Mouse (Mus musculus) spleen, adult 12 weeks (tissue): ENCODE measurements around the gene Pacrg.

ENCODE experiments used
- DNase-seq: peaks from one replicate; pipeline ENCODE4 v3.0.0; 2022; ENCODE audit warnings: low spot score

The Pacrg gene

DNA sequence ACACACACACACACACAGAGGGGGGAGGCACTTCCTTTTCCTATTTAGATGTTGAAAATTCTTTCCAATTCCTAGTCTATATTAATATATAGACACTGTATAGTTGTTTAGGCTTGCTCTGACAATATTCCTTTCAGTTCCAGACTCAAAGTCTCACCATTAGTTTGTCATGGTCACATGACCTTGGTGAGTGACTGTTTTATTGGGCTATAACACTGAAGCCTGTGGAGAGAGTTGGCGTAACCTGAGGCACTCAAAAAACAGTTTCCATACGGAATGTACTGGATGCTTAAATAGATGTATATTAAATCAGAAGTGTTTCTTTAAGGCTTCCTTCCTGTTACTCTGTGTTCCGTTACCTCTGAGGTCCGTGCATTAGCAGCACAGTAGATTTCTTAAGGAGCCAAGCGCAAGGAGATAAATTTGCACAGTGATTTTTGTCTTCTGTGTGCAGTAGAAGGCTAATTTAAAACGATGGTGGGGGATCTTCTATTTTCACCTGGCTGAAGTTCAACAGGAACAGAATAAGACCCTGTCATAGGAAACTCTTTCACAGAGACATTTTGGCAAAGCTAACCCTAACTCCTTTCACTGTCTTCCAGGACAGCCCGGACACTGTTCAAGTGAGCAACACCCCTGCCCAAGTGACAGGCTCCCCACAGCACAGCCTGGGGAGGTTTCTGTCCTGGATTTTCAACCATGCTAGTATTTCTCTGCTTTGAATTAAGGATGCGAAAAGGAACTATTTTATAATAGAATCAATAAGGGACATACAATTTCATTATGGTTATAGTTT is 349.5 kb downstream of the Pacrg start:
- DNase-seq: no peak

DNA sequence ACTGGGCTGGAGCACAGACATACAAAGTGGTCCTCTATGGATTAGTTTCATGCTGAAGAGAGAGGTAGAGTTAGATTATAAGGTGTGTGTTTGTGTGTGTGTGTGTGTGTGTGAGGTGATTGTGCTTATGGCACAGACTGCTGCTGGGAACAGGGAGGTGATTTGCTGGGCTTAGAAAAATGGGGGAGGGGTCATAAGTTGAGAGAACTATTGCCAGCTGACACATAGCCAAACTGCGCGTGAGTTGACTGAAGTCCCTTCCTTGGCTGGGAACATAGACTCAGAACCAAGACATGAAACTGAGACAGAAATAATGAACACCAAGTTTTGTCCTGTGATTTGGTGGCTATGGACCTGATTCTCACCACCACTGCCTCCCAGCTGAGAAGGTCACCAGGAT is 351.2 kb downstream of the Pacrg start:
- DNase-seq: no peak

DNA sequence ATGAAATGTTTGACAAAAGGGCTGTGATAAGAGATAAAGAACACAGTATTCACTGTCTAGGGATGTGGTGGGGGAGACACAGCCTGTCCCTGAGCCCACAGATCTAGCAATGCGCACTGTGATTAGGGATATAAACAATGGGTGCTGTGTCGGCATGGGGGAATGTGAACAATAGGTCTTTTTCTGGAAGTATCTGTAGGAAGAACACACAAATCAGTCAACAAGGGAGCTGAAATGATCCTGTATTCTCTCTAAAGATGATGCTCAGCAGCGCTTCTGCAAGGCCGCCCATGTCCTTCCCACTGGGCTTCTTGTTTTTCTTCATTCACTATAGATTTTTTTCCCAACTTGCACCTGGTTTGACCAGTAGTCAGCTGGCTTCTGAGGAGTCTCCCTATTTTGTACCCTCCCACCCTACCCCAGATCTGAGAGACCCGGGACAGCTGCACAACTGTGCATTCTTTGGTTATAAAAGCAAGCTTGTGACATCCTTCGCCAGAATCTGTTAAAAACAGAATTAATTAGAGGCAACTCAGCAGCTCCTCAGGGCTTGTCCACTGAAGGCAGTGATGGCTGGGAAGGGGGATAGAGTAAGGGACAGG is 356.1 kb downstream of the Pacrg start:
- DNase-seq: no peak

DNA sequence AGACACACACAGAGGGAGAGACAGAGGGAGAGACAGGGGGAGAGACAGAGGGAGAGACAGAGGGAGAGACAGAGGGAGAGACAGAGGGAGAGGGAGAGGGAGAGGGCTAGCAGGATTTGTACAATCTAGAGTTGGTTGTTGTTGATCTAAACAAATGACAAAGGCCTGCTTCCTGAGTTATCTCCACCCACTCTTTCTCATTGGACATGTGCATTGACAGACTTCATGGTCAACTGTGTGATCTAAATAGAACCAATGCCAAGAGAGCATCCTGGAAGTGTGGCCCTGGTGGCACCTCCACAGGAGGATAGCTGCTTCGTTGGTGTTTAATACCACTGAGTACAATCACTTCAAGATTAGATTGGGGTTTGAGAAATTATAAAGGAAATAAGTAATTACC is 359.0 kb downstream of the Pacrg start:
- no peak for DNase-seq

DNA sequence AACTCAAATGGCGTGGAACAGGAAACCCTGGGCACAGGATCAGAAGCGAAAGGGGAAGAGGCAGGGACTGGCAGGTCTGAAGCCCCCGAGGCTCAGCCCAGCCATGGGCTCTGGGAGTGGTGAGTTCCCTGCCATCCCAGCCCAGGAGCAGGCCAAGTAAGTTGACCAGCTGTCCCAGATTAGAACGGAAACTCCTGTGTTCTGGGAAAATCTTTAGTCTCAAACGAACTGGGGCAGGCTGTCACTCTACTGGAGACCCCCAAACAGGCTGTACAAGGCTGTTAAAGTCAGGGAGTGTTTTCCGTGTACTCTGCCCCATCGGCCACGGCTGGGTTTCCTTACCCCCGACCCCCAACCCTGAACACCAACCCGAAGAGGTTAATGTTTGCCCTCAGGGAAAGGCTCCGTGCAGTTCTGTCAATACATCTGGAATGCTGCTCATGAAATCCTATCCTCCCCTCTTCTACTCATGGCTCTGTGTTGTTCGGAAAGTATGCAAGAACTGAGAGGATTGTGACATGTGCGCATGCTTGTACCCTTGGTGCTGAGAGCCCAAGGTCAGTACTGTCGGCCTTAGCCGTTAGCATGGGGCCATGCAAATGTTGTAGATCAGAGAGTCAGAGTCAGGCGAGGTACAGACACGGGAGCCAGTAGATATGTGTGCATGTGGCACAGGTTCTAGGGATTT is 360.9 kb downstream of the Pacrg start:
- no peak for DNase-seq

DNA sequence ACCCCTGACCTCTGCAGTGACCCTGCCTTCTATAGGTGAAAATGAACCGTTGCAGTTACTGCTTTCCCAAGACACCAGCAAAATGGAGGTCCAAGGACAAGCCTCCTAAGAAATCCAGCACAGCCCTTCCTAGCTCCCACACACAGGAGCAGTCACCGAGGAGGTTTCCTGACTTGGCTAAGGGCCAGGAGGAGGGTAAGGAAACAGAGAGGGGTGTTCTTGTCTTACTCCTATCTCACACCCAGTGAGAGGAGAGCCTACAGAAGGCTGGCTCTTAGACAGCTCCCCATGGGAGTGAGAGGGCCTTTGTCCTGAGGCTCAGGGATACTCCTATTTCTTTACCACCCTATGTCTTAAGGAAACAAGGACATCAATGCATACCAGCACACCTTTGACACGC is 361.7 kb downstream of the Pacrg start:
- DNase-seq: no peak

DNA sequence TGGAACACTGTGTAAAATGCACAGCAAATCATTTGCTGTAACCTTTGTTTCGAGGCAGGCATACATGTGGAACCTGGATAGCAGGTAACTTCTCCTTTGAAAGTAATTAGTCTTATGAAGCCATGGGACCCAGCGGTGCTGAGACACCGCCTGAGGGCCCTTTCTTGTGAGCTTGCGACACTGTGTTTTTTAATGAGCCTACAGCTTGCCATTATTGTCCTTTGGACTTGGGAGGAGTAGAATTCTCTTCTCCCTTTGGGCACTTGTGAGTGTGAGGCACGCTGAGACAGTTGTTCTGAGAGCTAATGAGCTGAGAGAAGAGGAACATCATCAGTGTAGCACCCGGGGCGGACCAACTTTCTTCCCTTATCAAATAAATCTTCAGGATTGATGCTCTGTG is 363.3 kb downstream of the Pacrg start:
- no peak for DNase-seq

DNA sequence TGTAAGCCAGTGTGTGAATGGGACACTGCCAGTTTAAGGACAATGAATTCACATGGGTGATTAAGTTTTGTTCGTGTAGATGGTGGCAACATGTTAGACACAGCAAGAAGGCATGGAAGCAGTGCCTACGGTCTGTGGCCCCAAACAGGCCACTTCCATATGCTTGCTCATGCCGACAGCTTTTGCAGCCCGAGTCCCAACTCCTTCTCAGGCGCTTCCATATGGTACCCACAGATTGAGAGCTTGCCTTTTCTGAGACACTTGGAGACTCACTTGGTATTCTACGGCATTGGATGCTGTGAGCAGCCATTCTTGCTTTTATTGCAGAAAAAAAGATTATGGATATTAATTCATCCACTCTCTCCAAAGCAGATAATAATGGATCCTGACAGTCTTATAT is 365.1 kb downstream of the Pacrg start:
- no peak for DNase-seq

DNA sequence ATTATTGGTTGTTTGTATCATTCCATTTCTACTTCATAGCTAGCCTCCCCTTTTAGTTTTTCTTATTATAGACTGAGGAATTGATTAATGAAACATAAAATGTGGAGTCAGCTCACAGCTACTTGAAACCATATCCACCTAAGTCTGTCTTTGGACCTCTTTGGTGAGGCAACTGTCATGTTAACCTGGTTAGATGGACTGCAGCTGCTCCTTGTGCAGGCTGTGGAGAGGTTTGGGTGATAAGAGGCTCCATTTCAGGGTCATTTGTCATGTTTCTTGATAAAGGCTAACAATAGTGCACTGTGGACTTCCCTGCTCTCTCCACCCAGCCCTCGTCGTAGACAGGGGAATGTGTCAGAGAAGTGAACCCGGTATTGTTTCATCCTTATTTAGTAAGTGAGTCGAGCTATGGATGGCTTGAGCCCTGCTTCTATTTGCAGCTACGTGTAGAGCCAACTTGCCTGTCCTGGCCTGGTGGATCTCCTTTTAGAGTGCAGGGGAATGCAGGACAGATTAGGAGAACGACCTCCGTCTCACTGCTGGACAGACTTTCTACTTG is 366.2 kb downstream of the Pacrg start:
- DNase-seq: no peak

DNA sequence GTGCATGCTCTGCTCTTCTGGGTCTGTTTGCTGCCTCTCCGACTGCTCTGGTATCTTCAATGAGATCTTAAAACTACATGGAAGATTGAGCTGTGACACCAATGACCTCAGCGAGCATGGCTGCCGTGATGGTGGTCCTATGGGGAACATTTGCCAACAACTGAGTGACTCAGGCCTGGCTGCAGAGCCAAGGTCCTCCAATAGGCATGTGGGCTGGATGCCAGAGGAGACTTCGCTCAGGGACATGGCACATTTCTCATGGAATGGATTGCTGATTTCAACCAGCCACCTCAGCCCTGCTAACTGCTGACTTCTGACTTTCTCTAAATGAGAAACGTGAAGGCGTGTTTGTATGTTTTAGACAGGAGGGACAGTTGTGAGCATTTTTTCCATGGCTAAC is 366.9 kb downstream of the Pacrg start:
- no peak for DNase-seq

DNA sequence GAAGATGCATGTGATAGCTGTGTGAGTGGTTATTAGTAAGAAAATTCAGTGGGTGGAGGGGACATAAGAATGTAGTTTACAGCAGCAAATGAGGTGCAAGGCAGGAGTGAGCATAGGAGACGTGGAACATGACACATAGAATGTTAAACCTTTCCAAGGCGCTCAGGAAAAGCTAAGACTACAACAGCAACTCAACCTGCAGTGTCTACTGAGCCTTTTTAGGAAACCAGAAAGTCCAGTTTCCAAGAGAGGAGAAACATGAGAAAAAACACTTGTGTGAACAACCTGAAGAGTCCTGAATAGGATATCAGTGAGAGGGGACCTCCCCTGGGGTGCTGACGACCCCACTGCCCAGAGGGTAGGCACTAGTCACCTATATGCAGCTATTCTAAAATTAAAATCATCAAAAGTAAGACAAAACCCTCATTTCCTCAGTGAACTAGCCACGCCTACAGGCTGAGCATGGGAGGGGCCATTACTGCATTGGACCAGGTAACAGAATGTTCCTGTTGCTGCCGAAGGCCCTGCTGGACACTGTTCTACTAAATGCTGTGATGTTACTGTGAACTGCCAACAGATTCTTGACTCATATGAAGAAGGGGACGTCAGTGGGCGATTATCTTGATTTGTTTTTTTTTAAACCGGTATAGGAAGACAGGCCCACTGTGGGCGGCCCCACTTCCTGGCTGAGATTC is 370.1 kb downstream of the Pacrg start:
- no peak for DNase-seq

DNA sequence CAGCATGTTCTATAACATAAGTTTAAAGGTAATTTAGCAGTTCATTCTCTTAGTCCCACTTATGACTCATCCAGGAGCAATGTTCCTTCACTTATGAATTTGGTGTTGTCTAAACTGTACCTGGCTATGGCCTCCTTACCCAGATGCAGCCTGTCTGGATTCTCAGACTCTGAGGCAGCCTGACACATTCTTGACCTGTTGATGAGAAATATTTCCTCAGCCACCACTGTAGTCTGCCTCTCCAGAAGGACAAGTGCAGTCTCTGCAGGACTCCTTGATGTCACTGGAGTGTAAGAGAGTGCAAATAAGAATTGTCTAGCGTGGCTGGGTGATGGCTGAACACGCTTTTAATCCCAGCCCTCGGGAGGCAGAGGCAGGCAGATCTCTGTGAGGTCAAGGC is 373.0 kb downstream of the Pacrg start:
- DNase-seq: no peak

DNA sequence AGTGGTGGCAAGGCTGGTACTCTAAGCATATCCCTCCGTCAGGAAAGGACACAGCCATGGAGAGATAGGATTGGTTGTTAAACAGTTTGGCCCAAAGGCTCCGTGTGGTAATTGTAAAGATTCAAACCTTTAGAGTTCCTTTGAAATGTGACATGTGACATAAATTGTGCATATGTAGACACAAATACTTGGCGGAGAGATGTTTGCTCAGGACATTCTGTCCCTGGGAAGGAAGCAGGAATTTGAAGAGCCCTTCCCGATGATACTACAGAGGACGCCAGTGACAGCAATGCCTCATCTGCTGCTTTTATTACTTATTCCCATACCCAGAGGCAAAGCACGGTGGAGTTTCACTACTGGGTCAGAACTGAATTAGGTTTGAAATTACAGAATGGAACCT is 374.6 kb downstream of the Pacrg start:
- no peak for DNase-seq

DNA sequence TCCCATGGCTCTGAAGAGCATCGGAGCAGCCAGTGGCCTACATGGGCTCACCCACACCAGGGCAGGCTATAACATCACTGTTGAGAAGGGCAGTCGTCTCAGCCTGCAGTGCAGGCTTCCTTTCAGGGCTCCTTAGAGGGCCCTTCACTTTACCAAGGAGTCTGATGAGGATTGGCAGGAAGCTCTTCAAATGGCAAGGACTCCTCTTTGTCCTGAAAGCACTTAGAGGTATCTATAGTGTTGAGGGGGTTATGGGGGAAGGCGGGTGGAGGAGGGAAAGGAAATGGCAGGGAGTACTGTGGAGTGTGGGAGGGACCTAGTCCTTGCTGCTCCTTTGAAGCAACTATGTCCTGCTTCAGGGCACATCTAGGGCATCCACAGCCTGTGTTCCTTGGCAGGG is 375.4 kb downstream of the Pacrg start:
- no peak for DNase-seq

DNA sequence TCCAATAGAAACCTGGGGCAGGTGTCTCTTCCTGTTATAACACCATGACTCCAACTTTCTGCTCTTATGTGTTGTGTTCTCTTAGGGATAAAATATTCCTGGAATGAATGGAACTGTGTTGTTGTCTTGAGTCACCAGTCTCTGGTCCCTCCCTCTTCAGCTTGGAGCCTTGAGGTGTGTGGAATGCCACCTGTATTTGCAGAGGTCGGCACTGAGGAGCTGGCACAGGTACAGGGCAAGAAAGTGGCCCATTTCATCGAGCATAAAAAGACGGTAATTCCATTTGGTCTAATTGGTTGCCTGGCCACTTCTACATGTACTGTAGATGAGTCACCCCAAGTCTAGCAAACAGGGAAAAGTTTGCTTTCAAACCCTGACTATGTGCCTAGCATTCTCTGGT is 376.5 kb downstream of the Pacrg start:
- DNase-seq: no peak

DNA sequence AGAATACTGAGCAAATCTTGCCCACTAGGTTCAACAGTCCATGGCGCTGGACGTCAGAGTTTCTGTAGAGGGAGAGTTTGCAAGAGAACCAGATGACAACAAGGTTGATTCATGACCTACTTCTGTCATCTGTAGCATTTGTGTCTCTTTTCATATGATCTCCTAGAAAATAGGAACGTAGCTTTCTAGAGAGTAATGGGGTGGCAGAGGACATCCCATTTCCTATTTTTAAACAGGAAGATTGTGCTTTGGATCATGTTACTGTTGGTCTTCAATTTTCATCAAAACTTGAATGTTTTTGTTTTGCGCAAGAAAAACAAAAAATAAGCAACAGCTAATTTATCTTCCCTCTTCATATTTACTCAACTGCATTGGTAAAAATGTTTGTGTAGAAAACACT is 379.2 kb downstream of the Pacrg start:
- DNase-seq: no peak

DNA sequence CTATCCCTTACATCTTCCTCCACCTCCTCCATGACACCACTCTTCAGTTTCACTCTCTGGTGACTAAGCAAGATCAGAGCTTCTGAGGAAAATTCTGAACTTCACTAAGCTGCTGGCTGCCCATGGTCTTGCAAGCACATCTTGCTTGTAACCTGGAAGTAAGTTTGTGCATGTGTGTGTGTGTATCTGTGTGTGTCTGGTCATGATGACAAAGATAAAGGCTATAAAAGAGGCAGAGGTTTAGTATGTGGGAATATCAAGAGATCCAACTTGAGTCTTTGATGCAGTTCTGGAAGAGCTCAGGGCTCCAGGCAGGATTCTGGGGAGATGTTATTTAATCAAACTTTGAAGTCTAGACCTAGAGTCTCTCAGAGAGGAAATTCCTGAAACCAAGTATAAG is 381.4 kb downstream of the Pacrg start:
- no peak for DNase-seq

DNA sequence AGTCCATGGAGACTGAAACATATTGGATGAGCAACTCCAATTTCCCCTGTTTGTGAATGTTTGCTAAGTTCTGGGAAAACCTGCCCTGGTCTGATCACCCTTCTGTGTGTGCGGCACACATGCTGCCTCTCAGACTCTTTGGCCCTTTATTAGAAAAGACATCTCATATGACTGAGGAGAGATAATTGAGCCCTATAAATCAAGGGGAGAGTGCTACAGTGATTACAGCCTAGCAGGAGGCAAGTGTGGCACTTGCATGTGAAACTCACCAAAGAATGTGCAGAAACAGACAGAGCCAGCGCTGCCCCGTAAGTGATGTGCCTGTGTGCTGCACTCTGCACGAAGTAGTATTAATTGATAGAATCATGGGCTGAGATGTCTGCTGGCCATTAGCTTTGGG is 383.7 kb downstream of the Pacrg start:
- no peak for DNase-seq

DNA sequence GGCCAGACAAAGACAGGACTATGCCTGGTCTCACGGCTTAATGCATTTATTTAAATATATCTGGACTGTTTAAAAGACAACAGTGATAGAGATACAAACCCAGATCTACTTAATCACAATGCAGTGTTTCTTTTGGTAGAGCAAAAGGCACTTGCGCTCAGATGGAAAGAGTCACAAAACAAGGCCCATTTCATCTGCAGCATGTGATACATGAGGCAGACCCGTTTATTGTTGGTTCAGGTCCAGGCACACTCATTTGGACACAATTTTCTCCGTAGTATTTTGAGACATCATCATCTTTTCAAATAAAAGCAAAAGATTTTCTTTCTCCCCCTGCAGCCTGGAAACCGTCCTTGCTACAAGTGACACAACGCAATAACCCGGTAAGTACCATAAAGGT is 384.1 kb downstream of the Pacrg start:
- no peak for DNase-seq

DNA sequence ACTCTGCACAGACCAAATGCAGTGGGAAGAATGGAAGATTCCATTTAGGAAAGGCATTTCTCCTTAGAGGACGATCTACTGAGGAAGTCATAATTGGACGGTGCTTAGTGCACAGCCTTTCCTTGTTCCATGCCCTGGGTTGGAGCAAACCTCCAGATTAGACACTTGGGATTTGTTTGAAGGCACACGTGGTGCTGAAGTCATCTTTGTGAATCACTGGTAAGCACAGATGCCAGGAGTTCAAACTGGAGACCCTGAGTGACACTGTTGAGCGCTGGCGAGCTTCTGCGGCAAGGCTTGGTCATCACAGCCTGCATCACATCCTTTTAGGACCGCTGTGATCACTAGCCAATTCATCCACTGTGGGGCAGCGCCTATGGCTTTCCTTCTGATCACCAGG is 385.7 kb downstream of the Pacrg start:
- DNase-seq: no peak

DNA sequence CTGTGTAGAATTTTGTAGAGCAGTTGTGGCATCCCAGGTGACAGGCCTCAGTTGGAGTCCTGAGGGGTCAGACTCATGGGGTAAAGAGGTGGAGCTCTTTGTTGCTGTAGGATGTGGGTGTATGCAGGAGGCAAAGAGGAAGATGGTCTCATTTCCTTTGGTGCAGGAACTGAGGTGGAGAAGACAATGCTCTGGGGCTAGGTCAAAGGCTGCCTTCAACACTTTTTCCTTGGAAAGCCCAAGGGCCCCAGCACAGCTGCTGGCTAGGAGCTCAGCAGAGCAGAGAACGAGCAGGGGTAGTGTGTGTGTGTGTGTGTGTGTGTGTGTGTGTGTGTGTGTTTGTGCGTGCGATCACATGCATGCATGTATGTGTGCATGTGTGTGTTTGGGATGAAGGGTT is 387.3 kb downstream of the Pacrg start:
- DNase-seq: no peak

DNA sequence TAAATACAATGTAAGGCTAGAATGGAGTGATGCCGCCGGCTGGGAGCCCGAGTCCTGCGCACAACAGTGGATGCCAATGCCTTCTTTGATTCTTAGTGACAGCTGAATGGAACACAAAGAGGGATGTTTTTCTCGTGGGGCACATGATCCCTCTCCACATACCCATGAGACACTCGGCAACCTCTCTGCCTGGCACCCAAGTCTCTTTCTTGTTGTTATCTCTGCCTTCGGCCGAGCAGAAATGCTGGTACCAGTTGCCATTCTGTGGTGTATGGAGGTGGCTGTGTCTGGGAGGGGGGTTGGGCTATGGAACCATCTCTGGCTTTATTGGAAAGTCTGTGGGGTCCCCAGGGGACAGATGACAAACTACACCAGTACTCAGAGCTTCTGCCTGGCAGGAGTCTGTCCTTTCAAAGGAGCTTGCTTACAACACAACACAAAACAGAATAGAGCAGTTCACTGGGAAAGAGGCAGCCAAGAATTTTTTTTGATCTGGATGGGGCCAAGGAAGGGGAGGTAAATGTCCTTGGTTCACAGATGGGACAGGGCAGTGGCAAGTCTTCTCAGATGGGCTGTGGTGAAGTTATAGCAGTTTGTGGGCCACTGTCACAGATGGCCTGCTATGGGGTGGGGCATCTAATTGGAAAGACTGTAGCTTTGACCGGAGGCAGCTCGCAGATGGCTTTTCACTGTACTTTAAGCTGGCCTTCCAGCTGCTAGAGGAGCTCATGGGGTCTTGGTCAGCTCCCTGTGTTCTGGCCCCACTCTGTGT is 388.6 kb downstream of the Pacrg start:
- no peak for DNase-seq
